Mouse (Mus musculus): ENCODE measurements around the gene Acap2.

Gene Acap2

DNA sequence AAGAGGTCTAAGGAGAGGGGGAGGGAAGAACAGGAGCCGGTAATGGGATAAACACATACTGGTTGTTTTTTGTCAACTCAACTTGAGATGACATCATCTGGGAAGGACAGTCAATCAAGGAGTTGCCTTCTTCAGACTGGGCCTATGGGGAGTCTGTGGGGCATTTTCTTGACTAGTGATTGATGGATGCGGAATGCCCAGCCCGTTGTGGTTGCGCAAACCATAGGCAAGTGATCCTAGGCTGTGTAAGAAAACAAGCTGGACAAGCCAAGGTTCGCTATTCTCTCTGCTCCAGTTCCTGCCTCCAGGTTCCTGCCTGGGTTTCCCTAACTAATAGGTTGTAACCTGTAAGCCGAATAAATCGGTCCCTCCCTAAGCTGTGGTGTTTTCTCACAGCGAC, 4.1 kb upstream of the Acap2 start:
- no peak for DNase-seq

DNA sequence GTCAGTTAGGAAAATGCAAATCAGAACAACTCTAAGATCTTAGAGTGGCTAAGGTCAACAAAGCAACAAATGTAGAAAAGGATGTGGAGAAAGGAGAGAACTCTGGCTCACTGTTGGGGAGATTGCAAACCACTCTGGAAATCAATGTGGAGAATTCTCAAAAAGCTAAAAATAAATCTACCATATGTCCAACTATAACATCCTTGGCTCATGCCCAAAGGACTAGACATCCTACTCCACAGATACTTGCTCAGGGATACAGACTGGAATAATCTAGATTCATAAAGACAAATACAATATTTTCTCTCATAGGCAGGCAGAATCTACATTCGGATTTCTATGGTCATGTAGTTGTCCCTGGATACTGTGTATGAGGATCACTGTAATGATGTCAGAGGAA, 3.2 kb upstream of the Acap2 start:
- DNase-seq: no peak

DNA sequence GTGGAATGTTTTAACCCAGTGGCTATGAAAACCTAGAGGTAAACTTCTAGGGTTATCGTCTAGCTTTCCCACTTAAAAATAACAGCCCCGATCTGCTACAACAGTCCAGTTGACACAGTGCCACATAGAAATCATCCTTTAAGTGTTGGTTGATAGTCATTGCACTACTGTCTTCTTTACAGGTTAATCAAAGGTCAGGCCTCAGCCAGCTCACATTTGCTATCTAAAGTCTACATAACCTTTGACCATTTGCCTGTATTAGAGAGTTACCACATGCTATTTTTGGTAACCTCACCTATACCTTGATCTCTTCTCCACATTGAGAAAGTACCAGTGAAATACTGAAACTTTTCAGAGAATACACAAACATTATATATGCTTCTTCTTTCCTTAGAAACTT, 659 bp upstream of the Acap2 start:
- no peak for DNase-seq

DNA sequence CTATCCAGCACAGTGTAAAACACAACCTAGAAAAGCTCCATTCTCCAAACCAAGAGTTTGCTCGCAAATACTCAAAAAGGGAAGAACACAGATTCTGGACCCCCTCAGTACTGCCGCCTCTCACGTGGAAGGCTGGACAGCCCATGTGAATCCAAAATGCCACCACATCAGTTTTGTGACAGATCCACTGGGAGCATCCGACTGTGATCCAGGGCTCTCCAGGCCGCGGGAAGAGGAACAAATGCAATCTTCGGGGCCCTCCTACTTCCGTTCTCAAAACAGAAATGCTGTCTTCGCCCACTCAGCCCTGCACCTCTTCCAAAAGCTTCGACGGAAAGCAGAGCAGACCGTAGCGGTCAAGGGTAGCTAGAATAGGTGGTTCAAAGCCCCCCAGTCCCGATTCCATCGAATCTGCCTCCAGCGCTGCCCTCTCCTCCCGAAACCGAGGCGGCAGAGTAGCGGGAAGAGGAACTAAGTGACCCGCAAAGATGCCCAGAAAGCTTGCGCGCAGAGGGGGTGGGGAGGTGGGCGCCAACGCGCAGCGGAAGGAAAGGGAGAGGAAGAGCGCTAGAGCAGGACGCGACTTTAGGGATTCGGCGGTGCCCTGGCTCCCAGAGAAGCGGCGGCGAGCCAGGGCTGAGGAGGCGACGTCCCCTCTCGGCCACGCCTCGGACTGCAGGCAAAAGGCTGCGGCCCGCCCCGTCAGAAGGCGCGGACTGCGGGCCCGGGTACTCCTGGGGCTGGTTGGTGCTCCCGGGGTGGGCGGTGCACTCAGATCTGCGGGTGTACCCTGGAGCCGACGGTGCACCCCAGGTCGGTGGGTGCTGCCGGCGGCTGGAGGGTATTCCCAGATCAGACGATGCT, 887 bp downstream of the Acap2 start:
- peak; percentile 59 to 75 for DNase-seq

DNA sequence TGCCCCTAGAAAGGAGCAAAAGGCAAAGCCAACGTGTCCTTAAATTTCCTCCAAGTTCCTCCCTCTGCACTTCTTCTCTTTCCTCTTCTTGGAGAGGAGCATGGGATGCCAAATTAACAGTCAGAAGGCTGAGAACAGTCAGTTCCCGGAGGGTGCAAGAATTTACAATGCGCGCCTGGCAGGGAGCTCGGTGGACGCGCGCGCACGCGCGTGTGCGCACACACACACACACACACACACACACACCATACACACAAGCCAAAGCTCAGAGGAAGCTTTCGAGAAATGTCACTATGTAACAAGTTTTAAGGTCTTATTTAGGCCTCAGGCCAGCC, 1.5 kb downstream of the Acap2 start:
- DNase-seq: peak; percentile 46 to 49

DNA sequence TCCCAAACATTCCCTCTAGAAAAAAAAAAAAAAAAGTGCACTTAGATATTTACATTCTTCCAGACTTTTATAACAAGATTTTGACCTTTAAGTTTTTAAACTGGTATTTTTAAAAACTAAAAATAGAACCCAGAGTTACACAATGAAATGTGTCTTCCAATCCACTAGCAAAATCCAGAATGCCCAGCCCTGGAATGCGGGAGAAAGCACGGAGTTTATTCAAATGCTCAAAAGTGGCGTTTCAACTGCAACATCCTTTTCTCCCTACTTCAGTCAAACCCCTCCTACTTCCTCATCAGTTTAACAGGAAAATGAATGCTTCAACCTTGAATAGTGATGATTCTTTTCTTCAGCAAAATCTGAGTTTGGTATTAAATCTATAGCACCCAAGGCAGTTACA, 4.1 kb downstream of the Acap2 start:
- no peak for DNase-seq

DNA sequence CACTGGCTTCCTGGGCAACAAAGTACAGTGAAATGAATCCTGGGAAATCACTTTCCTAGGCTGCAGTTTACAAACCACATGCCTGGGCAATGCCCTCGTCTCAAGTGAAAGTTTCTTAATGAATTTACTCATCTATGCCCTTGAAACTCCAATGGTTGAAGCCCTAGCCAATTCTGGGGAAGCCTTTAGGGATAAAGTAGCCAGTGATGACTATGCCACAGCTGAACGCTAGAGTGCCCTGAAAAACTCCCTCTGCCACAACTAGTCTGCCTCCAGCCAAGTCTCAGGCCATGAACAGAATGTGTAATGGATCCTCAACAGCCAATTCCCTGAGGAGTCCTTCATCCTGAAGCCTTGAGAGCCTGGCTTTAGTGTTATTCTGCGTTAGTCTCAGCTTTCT, 8.5 kb downstream of the Acap2 start:
- DNase-seq: no peak

DNA sequence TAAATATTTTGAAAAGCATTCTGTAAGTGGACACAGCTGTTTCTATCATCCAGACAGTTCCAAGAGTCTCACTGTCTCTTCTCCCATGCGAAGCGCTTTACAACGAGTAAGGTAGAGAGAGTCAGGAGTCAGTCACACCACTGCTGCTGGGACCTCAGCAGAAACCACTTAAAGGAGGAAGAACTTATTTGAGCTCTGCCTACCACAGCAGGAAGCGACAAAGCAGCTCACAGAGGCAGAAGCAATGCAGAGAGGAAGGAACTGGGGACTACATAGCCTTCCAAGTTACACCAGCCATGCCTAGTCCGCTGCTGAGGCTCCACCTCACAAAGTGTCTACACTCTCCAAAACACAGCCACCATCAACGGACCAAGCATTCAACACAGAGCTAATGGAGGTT, 9.2 kb downstream of the Acap2 start:
- peak in 1 of 2 experiments; percentile 16 for DNase-seq

DNA sequence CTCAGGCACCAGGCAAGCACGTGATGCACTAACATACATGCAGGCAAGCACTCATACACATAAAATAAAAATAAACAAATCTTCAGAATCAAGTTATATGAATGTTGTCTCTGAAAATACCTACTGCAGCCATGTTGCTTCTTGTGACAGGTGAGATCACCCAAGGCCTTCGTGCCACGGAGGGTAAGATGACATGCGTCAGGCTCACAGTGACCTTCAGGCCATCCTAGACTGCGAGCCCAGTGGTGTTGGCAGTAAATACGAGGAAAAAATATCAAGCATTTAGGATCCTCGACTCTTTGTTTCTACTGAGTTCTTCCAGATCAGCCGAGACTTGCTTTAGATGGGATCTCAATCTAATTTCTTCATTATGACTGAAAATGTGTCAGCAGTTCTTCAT, 10.6 kb downstream of the Acap2 start:
- DNase-seq: no peak

DNA sequence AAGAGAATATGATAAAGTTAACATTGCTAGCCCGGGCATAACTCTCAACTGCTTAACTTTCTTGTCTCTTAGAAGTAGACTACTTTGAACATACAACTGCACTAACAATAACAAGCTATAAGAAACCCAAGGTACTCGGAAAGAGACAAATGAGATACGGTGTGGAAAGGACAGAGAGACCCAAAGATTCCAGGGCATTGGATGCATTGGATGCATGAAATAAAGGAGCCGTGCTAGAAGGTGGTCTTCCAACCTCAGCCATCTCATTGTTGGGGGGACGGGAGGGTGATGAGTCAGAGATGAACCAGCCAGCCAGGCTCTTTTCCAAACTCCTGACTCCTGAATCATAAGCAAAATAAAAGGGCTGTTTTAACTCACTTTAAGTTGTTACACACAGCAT, 11.8 kb downstream of the Acap2 start:
- DNase-seq: no peak

DNA sequence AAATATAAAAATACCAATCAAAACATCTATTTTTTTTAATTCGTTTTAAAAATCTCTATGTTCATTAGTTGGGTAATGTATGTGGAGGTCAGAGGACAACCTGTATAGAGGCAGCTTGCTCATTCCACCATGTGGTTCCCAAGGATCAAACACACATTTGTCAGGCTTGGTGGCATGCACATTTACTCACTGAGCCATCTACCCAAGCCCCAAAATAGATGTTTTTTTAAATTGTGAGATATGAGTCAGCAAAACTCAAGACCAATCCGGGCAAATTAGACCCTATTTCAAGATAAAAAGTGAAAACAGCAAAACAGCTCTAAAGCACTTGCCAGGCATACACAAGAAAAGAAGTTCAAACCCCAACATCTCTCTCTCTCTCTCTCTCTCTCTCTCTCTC, 12.2 kb downstream of the Acap2 start:
- no peak for DNase-seq

DNA sequence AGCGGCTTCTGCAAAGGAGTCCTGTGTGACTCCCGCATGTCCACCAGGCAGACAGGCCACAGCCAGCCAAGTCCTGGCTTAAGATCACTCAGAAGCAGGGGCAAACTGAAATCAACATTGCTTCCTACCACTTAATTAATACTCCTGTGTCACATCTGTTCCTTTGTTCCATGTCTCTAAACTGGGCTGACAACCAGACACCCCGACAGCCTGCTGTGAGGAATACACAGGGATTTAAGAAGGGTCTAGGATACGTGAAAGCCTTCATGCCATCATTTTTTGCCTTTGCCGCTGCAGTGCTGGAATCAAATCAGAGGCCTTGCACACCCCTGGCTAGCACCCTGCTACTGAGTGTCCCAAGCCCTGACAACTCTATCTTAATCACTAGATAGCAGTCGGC, 12.8 kb downstream of the Acap2 start:
- DNase-seq: no peak

DNA sequence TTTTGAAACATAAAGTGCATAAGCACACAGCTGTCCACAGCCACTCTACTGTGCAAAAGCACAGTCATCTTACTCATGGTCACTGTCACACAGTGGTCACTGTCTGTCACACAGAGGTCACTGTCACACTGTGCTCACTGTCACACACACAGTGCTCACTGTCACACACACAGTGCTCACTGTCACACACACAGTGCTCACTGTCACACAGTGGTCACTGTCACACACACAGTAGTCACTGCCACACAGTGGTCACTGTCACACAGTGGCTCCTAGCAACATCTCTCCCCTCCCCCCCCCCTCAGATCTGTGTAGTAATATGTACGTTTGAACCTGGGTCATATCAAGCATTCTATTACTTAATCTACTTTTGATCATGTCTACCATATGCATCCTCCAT, 13.9 kb downstream of the Acap2 start:
- no peak for DNase-seq

DNA sequence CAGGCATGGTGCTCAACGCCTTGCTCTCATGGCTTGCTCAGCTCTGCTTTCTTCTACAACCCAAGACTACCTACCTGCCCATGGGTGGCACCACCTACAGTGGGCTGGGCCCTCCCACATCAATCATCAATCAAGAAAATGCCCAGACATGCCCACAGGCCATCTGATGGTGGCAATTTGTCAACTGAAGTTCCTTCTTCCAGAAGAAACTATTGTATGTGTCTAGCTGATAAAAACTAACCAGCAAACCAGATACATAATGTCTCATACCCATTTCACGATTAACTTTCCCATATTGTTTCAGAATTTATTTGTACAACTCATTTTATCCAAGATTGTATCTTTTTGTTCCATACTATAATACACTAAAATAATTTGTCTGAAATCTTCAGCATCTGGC, 15.3 kb downstream of the Acap2 start:
- DNase-seq: no peak

DNA sequence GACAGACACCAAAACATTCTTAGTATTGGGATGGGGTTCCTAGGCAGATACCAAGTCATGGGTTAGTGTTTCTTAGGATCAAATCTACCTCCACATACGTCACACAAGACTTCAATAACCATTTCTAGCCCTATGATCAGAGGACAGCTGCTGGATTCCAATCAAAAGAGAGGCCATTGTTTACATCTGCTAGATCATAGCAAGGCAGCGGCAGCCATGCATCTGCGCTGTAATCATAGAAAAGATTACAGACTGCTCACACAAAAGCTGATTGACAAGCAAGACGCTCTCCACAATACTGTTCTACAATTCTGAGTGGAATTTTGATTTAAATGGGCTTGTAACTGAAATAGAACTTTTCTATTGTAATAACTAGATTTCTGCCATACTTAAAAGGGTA, 16.3 kb downstream of the Acap2 start:
- no peak for DNase-seq

DNA sequence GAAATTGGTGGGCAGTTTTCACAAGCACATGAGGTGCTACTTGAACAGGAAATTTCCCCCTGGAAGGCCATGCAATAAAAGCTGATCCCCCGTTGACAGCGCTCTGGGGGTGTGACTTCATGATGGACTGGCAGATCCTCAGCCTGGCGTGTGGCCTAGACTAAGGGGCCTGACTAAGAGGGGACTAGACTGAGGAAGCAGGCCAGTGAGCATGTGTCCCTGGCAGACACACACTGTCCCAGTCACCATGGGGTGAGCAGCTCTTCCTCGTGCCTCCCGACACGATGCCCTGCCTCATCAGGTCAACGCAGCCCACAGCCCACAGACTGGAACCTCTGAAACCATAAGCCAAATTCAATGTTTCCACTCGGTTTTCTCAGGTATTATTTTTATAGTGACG, 18.5 kb downstream of the Acap2 start:
- no peak for DNase-seq

DNA sequence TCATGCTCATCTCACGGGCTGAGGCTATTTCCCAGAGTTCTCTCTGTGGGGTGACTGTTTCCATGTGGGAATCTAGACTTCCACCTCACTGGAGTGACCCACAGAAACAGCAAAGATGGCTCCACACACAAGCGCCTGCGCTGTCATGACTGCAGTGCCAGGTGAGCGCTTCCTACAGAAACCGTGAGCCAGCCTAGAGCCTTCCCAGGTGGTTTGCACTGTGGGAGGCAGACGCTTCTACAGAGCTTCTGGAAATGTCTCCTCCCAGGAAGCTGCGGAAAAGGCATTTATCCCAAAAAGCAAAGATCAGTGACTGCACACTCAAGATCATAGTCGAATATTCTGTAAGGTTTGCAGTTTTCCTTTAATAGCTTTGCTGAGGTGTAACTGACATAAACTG, 20.2 kb downstream of the Acap2 start:
- no peak for DNase-seq

DNA sequence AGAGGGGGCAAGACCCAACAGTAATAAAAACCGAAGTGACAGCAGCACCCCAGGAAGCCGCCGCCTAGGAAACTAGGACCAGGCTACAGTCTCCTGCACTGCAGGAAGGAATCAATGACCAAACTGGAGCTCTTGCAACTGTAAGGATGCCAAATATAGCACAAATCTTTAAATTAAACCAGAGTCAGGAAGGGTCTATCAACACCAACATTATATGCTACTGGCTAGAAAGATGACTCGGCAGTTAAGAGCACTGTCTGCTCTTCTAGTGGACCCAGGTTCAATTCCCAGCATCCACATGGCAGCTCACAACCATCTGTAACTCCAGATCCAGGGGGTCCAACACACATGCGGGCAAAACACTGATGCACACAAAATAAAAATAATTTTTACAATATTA, 21.7 kb downstream of the Acap2 start:
- DNase-seq: no peak

DNA sequence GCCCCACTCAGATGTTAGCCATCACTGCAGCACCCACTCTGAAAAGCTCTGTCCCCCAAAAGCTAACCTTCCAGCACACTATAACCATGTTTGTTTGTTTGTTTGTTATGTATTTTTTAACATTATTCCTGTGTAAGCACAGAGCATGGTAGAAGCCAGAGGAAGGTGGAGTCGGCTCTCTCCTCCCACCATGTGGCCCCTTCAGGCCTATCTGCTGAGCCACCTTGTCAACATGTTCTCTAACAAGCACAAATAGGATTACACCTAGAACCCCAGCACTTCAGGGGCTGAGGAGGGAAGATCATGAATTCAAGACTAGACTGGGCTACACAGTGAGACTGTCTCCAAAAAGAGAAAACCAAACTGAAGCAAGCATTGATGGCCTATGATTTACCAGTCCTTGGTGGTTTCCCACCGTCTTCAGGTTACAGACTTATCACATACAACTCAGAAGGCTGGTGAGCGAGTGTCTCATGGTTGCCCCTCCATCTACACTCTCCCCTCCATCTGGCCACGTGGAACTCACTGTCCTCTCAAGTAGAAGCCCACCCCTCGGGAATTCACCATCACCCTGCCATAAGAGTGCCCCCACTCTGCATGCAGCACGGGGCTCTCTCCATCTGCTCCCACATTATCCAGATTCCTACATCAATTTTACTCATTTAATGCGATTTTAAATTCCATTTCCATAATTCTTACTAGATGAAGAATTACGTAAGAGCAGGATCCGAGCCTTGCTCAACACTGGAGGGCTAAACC, 26.0 kb downstream of the Acap2 start:
- DNase-seq: no peak

DNA sequence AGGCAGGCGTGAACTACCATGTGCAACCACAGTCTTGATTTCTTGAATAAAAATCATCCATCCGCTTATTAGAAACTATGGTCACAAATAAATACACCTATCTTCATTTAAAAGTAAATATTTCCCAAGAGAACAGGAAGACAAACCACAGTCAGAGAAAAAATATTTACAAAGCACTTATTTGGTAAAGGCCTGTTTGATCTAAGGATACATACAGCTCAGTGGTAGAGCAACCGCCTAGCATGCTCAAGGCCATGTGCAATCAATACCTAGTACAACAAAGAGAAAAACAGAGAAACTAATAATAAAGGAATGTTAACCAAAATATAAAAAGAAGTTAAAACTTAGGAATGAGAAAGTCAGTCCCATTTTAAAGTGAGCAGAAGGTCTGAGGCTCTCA, 28.8 kb downstream of the Acap2 start:
- DNase-seq: no peak

DNA sequence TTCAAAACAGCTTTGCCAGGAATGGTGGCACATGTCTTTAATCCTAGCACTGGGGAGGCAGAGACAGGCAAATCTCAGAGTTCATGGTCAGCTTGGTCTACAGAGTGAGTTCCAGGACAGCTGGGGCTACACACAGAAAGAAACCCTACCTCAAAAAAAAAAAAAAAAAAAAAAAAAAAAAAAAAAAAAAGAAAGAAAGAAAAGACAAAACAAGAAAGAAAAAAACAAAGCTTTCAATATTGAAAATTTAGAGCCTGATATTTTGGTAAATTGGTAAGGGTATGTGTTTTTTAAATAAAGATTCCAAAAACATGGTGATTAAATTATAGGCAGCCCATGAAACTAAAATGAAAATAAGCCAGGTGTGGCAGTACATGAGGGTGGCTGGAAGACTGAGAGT, 29.6 kb downstream of the Acap2 start:
- DNase-seq: no peak

DNA sequence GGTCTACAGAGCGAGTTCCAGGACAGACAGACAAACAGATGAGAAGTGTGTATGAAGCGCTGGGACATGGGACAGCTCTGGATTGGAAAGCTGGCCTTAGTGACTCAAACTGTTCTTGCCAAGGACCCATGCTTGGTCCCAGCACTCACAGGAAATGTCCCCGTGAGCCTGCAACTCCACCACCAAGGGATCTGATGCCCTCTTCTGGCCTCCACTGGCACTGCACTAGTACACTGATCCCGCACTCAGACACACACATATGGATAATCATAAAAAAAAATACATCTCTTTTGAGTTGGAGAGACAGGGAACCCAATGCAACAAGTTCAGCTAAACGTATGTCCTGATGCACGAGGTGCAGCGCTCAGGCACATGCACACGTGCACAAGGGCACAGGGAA, 30.7 kb downstream of the Acap2 start:
- DNase-seq: peak in 1 of 2 experiments; percentile 13

DNA sequence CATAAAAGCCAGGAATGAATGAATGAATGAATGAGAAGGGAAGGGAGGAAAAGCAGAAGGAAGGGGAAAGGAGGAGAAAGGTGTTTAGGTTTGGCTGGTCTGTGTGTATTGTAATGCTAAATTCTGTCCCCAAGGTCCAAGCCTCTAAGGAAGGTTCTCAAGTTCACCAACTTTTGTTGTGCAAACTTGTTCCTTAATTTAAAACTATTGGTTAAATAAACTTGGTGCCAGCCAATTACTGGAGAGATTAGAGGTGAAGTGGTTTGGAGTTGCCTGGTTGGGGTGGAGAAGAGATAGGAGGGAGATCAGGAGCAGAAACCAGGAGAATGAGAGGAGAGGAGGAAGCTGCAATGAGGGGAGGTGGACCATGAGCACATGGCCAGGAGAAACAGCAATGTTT, 31.4 kb downstream of the Acap2 start:
- no peak for DNase-seq

DNA sequence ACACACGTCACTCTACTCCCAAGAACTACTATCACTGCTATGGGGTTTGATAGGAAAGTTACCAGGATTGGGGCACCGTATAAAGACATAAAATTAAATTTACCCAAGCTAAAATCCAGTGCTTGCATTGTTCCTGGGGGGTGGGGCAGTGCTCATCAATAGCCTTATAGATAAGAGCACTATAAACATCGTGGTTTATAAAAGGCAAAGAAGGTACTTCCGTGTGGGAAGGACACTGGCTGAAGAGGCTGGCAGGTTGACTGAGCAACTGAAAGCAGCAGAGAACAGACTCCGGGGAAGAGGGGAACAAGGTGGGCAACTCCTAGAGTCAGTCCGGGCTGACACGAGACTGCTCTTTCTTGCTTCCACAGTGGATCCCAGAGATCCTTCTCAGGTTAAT, 33.1 kb downstream of the Acap2 start:
- no peak for DNase-seq
